Mouse (Mus musculus): ENCODE results near the gene Gpc6.

DNA sequence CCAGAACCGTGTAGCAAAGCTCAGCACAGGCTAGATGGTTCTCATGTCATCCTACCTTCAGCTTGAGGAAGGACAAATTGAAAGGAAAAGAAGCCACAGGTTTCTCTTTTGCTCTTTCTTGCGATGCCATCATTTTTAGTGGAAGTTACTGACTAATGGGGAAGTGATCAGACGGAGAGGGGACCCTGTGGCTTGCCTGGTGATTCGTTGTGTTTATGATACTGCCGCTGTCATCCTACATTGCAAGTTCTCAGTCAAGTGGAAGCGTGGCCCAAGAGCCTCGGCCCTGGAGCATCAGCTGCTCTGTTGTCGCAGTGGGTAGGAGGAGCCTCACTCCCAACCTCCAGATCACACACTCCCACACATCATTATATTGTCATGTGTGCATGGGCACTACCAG lies 1065.1 kb downstream of the Gpc6 start:
- TF ChIP-seq CTCF (IDR thresholded peaks at IDR 0.05) = no peak
- TF ChIP-seq POLR2A (IDR thresholded peaks at IDR 0.05; ENCODE audit: insufficient read depth, low read depth, low read length) = no peak
- no peak for TF ChIP-seq EP300 (IDR thresholded peaks at IDR 0.05; ENCODE audit: insufficient read depth, low read depth, low read length)
